ENCODE assay signal across 28 mouse cellular contexts in genomic region chr19:55597296-55597695, GRCm38 (mm10).
DNase-seq lines count a peak whose midpoint lies in the region; ATAC-seq and TF ChIP-seq lines count a peak whose summit lies in the region.
"Had no signal": no experiment of that assay in that cellular context is flagged by ENCODE, and none has a peak within 500 bp of the region (broad histone marks: within the 10 kb centered on the region; RNA-seq: fewer than 3 reads in every experiment).

No protein-coding gene starts in this region.

- no peaks in the 10 kb centered on the region for H3K9me3 ChIP-seq in heart, embryonic 10.5 days
- H3K9me3 ChIP-seq in heart, embryonic 15.5 days (replicated peaks), result no peaks in the 10 kb centered on the region
- H3K9me3 ChIP-seq in embryonic facial prominence, embryonic 10.5 days, result no peaks in the 10 kb centered on the region
- no peaks in the 10 kb centered on the region for H3K9me3 ChIP-seq in limb, embryonic 12.5 days
- H3K9me3 ChIP-seq: hindbrain, embryonic 13.5 days; kidney, embryonic 15.5 days; limb, embryonic 15.5 days; liver, embryonic 13.5 days; megakaryocyte, embryonic 14.5 days; midbrain, embryonic 12.5 days; neural tube, embryonic 12.5 days had no signal

- ATAC-seq in heart, embryonic 15.5 days (replicated peaks; ENCODE audit: insufficient number of reproducible peaks, insufficient read depth, low FRiP score, low read depth), result no peak
- ATAC-seq in limb, embryonic 12.5 days (ENCODE audit: insufficient number of reproducible peaks, insufficient read depth, low FRiP score, low TSS enrichment, low read depth), result no peak
- ATAC-seq: lung, postnatal 0 days had no signal

- H3K27ac ChIP-seq in heart, embryonic 10.5 days, result peak overlapping the region; percentile 67
- no peak overlapping the region for H3K27ac ChIP-seq in heart, adult 2 months
- H3K27ac ChIP-seq in heart, embryonic 15.5 days, result peak overlapping the region; percentile 72; the same call in 1 of the 2 replicates
- H3K27ac ChIP-seq in embryonic facial prominence, embryonic 10.5 days (replicated peaks), result 0 out of 2 replicates have a peak overlapping the region, but pooled peaks have one; percentile 75
- peak overlapping the region; percentile 96 for H3K27ac ChIP-seq in limb, embryonic 12.5 days
- H3K27ac ChIP-seq: kidney, embryonic 15.5 days; layer of hippocampus, adult 2 months; midbrain, embryonic 12.5 days; neural tube, embryonic 12.5 days had no signal

- H3K4me3 ChIP-seq in heart, embryonic 10.5 days, result peak overlapping the region; percentile 35; the same call in 1 of the 2 replicates
- no peak overlapping the region for H3K4me3 ChIP-seq in heart, adult 2 months
- no peak overlapping the region for H3K4me3 ChIP-seq in heart, embryonic 15.5 days
- H3K4me3 ChIP-seq in embryonic facial prominence, embryonic 10.5 days, result no peak overlapping the region
- H3K4me3 ChIP-seq in limb, embryonic 12.5 days (replicated peaks), result no peak overlapping the region
- H3K4me3 ChIP-seq: hindbrain, embryonic 13.5 days; kidney, embryonic 15.5 days; layer of hippocampus, adult 2 months; limb, embryonic 15.5 days; liver, embryonic 13.5 days; megakaryocyte, embryonic 14.5 days; midbrain, embryonic 12.5 days; myocyte; neural tube, embryonic 12.5 days had no signal

- no peak overlapping the region for H3K9ac ChIP-seq in heart, adult 2 months (ENCODE audit: low read depth, low read length)
- H3K9ac ChIP-seq in heart, embryonic 15.5 days, result no peak overlapping the region
- no peak overlapping the region for H3K9ac ChIP-seq in limb, embryonic 12.5 days (replicated peaks)
- H3K9ac ChIP-seq: hindbrain, embryonic 13.5 days; kidney, embryonic 15.5 days; limb, embryonic 15.5 days; liver, embryonic 13.5 days; midbrain, embryonic 12.5 days; neural tube, embryonic 12.5 days had no signal

- no peak for TF ChIP-seq CTCF in heart, adult 2 months (IDR thresholded peaks at IDR 0.05)

- WGBS in heart, embryonic 10.5 days, result 41% methylated on average over 2 of the region's 2 CpGs
- 64% methylated on average over 2 of the region's 2 CpGs for WGBS in heart, adult 2 months
- WGBS in heart, embryonic 15.5 days, result 35% methylated on average over 2 of the region's 2 CpGs
- WGBS in embryonic facial prominence, embryonic 10.5 days, result 18% methylated on average over 2 of the region's 2 CpGs
- WGBS in limb, embryonic 12.5 days, result 31% methylated on average over 2 of the region's 2 CpGs

- 0 out of 2 replicates have a peak, but pooled peaks cover 4% of the 10 kb centered on the region for H3K27me3 ChIP-seq in heart, embryonic 10.5 days (ENCODE audit: insufficient read depth, poor library complexity, severe bottlenecking)
- no peaks in the 10 kb centered on the region for H3K27me3 ChIP-seq in heart, adult 2 months (ENCODE audit: control insufficient read depth, insufficient read depth, low read length)
- H3K27me3 ChIP-seq in heart, embryonic 15.5 days, result no peaks in the 10 kb centered on the region
- H3K27me3 ChIP-seq in embryonic facial prominence, embryonic 10.5 days (replicated peaks; ENCODE audit: low read depth, poor library complexity, severe bottlenecking), result peaks cover 15% of the 10 kb centered on the region; the same call in 1 of the 2 replicates
- H3K27me3 ChIP-seq in limb, embryonic 12.5 days, result peaks cover 9% of the 10 kb centered on the region; the same call in 1 of the 2 replicates
- H3K27me3 ChIP-seq: liver, embryonic 13.5 days; megakaryocyte, embryonic 14.5 days had no signal

- TF ChIP-seq EP300 in heart, adult 2 months (IDR thresholded peaks at IDR 0.05; ENCODE audit: insufficient read depth, low read depth, low read length), result no peak

- peaks cover 60% of the 10 kb centered on the region for H3K4me1 ChIP-seq in heart, embryonic 10.5 days
- H3K4me1 ChIP-seq in heart, adult 2 months (ENCODE audit: control insufficient read depth, insufficient read depth, low read length), result peaks cover 2% of the 10 kb centered on the region
- peaks cover 54% of the 10 kb centered on the region for H3K4me1 ChIP-seq in heart, embryonic 15.5 days (replicated peaks)
- H3K4me1 ChIP-seq in embryonic facial prominence, embryonic 10.5 days, result peaks cover 70% of the 10 kb centered on the region
- peaks cover 80% of the 10 kb centered on the region for H3K4me1 ChIP-seq in limb, embryonic 12.5 days (replicated peaks)

- intact Hi-C loops in heart, adult 2 months (cut with DNase I), result no loop called here
- intact Hi-C loops in left cerebral cortex, postnatal 4 days (cut with DNase I), result no loop called here

- no peaks in the 10 kb centered on the region for H3K79me2 ChIP-seq in heart, adult 2 months (replicated peaks; ENCODE audit: control insufficient read depth, insufficient read depth, low read length)

- TF ChIP-seq POLR2A in heart, adult 2 months (IDR thresholded peaks at IDR 0.05; ENCODE audit: insufficient read depth, low read depth, low read length), result no peak

- H3K36me3 ChIP-seq in heart, embryonic 10.5 days, result no peaks in the 10 kb centered on the region
- H3K36me3 ChIP-seq in heart, adult 2 months (ENCODE audit: control insufficient read depth, insufficient read depth, low read length), result no peaks in the 10 kb centered on the region
- H3K36me3 ChIP-seq in heart, embryonic 15.5 days, result no peaks in the 10 kb centered on the region
- no peaks in the 10 kb centered on the region for H3K36me3 ChIP-seq in embryonic facial prominence, embryonic 10.5 days (replicated peaks)
- no peaks in the 10 kb centered on the region for H3K36me3 ChIP-seq in limb, embryonic 12.5 days
- H3K36me3 ChIP-seq: hindbrain, embryonic 13.5 days; kidney, embryonic 15.5 days; limb, embryonic 15.5 days; liver, embryonic 13.5 days; midbrain, embryonic 12.5 days; neural tube, embryonic 12.5 days had no signal

- H3K4me2 ChIP-seq in heart, embryonic 15.5 days, result no peak overlapping the region
- H3K4me2 ChIP-seq in limb, embryonic 12.5 days, result no peak overlapping the region
- H3K4me2 ChIP-seq: kidney, embryonic 15.5 days; limb, embryonic 15.5 days; liver, embryonic 13.5 days; midbrain, embryonic 12.5 days; neural tube, embryonic 12.5 days had no signal

- no peak for DNase-seq in heart, embryonic 10.5 days (ENCODE audit: low spot score)
- no peak for DNase-seq in heart, adult 2 months
- DNase-seq in heart, adult 11 months, result no peak
- no peak for DNase-seq in embryonic facial prominence, embryonic 10.5 days (ENCODE audit: low spot score)
- DNase-seq in left cerebral cortex, postnatal 4 days, result no peak
- DNase-seq in embryo, embryonic 10 days (ENCODE audit: low spot score), result no peak
- DNase-seq: cerebellum, adult 11-12 months; cerebellum, adult 9-11 months; gastrocnemius, postnatal 10 days; heart, postnatal 4 days; kidney, adult 18-20 months; kidney, postnatal 36 days; liver, embryonic 13.5 days; right cerebral cortex, adult 18-20 months; spleen, adult 18-20 months; thymus, adult 18-20 months; thymus, postnatal 25 days had no signal
